Mouse (Mus musculus): ENCODE results near the gene Uggt2.
"Not testable (repeated sequence)": the region's sequence is repeated elsewhere in the genome, so short reads cannot be mapped to it uniquely, and the experiment has no call there.

Gene Uggt2

DNA sequence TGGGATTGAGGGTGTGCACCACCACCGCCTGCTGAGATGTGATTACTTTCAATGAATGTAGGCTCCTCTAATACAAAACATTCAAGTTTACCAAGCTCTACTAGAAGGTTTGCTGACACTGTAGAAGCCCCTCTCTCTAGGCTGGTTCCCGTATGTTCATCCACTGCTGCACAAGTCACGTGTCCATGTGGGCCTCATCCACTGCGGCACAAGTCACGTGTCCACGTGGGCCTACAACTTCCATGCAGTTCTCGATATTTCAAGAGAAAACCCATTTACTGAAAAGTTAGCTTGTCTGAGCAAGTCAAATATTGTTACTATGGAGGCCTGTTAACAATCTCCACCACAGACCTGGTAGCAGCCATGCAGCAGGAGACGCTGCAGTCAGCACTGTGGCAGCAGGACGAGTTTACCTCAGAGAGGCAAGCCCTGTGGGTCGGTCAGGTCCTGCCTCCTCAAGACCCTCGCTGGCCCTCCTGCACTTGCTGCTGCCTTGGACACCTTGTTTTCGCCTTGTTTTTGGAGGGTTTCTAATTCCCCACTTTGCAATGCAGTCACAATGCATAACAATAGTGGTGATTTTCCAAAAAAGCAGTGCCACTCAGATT is 62.0 kb downstream of the Uggt2 start:
- no peak for DNase-seq (ENCODE audit: low read depth, low spot score)

DNA sequence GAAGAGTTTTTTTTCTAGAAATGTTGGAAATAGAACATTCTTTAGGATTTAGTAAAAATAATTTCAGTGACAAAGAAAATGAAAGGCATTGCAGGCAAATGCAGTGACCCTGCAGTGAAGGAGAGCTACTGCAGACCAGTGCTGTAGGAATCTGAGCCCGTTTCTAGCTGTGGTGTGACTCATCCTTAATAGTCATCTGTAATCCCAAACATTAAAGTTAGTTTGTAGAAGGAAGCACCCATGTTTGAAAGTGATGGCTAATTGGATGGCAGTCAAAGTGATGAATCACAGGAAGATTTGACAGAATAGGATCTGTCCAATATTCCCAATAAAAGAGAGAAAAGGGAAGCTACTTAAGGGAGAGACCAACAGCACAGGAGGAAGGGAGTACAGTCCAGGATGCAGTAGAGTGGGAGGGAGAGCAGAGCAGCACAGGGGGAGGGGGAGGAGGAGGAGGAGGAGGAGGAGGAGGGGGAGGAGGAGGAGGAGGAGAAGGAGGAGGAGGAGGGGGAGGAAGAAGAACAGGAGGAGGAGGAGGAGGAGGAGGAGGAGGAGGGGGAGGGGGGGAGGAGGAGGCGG is 71.5 kb downstream of the Uggt2 start:
- no peak for DNase-seq (ENCODE audit: low read depth, low spot score)

DNA sequence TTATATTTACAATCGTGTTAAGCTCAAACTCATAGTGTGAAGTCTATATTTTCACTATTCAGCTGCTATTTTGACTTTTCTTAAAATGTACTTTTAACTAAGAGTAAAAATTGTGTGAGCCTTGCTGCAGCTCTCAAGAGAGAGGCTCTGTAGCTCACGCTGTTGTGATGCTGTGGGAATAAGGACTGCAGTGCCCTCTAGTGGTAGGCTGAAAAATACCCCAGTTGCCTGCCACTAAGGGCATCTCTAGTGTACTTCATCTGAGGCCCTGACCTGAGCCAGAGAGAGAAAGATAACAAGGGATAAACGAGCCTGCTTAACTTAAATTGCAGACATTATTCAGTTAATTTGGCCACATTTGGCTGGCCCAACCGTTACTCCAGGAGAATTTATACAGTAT is 72.1 kb downstream of the Uggt2 start:
- DNase-seq (ENCODE audit: low read depth, low spot score) = peak; percentile 67

DNA sequence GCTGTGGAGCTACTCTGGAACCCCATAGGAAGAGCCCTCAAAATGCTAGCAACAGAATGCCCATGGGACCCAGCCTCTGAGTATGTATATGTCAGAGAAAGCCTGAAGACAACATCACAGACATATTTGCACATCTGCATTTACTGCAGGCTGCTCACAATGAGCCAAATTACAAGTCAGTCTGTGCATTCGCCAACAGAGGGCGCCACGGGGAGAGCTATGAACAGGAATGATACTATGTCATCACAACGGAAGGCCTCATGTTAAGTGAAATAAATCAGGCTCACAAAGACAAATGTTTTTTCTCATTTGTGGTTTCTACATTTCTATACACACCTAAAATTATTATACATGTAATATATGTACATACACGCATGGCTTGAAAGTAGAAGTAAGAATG is 73.3 kb downstream of the Uggt2 start:
- no peak for DNase-seq (ENCODE audit: low read depth, low spot score)

DNA sequence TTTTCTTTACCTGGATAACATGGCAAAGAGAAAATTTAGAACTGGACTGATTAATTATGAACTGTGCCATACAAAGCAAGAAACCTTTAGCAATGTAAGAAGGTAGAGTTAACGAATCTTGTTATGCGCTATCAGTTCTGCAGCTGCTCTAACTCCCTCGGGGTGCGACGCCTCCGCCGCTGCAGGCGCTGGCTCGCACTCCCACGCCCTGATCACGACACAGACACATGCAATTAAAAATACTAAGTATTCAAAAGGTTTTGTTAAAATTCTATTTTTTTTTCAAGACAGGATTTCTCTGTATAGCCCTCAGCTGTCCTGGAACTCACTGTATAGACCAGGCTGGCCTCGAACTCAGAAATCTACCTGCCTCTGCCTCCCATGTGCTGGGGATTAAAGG is 85.7 kb downstream of the Uggt2 start:
- no peak for DNase-seq (ENCODE audit: low read depth, low spot score)

DNA sequence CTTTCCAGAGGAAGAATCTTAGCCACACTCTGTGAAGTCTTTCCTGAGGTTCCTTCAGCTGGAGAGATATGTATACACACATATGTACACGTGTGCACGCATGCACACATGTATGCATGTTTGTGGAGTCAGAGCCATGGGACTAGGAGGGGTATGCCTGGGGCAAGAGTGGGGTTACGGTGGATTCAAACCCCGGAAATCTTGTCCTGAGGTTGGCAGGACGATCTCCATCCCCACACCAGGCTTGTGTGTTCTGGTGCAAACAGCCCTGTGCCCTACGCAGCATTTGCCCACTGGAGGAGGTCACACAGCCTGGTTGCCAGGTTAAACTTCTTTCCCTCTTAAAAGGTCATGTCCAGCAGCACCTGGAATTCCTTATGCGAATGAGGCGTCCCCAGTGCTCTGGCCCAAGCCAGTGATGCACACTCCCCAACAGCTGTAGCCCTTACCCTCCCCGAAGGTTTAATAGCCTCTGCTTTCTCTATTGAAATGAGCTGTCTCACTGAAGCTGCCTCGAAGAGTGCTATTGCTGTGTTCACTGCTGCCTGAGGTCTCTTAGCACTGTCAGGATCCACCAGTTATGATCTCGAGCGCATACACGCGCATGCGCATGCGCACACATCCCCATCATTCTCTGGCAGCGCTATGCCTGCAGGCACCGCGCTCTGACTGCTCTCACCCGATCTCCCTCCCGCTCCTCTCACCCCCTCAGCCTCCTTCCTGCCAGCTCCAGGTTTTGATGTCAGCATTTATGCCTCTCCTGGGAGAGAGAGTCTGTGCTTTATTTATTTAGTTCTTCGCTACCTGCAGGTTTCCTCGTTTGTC is 86.4 kb downstream of the Uggt2 start:
- peak; percentile 21 for DNase-seq (ENCODE audit: low read depth, low spot score)

DNA sequence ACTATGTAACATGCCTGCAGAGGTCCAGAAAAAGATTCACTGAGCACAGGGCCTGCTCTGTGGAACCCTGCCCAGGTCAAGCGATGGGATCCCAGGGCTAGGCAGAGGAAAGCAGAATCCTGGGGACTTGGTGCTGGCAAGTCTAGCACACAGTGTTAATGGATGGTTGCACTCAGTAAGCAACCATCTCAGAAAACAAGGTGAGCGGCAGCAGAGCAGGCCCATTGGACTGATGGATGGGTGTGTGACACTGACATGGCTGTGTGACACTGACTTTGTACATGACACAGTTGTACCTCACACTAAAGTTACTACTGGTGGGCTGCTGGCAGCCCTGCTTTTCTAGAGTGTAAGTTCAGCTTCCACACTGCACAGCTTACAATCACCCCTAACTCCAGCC is 89.7 kb downstream of the Uggt2 start:
- DNase-seq (ENCODE audit: low read depth, low spot score) = no peak

DNA sequence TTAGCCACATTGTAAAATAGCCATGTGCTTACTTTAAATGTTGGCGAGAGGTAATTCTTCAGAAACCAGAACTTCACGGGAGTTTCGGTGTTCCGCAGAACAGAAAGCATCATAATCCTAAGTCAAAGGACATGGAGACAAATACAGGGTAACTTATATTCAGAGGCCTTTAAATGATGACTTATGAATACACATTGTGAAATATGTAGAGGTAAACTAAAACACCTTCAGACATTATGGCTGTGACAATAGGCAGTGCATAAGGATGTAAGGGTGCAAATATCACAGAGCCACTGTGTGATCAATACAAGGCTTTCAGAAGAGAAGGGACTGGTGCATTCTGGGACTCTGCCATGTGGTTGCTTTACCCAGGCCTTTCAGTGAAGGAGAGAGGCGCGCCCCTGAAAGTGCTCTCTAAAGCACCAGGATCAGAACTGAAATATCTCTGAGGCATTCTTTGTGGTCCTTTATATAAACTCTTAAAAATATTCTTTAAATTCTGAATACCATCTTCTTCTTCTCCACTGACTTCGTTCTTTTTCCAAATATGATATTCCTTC is 91.1 kb downstream of the Uggt2 start:
- DNase-seq (ENCODE audit: low read depth, low spot score) = no peak

DNA sequence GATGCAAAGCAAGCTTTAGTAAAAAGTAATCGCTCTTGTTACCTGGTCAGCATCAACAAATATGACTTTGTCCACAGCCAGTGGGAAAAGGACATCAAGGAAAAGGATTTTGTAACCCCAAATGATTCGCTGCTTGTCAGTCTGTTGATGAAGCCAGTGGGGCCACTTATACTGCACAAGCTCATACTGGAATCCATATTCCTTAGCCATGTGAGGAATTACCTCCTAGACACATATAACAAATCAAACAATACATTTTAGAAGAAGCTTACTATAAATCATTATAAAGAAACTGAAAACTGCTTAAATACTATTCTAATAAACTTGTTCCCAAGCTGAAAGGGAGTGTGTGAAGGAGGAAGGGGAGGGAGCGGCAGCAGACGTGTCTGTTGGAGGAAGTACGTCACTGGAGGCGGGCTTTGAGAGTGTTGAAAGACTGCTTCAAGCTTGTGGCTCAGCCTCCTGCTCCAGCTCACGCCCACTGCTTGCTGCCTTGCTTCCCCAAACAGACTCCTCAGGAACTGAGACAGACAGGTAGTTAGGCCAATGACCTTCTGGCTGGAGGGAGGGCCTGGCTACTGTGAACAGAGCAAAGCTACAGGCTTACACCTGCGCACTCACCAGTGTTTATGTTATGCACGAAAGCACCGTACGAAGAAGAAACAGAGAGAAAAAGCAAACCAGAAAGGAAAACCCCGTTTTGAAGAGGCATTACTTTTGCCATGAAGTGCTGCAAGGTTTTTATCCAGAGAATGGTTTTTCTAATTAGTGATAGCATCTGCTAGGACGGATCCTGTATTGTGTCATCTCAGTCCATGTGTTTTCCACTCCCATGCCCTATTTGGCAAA is 91.9 kb downstream of the Uggt2 start:
- peak; percentile 99 for DNase-seq (ENCODE audit: low read depth, low spot score)

DNA sequence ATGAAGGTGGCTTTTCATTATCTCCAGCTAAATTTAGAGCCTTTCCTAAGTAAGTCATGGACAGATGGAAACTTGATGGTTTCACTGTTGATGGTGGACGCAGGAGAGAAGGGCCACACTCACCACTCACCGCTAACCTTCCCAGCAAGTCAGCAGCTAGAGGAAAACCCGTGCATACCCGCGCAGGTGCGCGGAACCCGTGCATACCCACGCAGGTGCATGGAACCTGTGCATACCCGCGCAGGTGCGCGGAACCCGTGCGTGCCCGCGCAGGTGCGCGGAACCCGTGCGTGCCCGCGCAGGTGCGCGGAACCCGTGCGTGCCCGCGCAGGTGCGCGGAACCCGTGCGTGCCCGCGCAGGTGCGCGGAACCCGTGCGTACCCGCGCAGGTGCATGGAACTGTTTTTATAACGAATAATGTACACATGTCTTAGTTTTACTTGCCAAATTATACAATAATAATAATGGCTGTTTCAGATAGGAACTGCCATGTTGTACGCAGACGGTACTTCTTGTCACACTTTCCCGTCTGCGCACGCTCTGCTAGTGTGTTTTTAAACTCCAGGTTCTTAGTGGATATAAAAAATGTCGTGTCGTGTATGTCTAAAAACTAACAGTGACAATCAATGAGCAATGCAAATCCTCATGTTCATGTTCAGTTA is 92.7 kb downstream of the Uggt2 start:
- no peak for DNase-seq (ENCODE audit: low read depth, low spot score)

DNA sequence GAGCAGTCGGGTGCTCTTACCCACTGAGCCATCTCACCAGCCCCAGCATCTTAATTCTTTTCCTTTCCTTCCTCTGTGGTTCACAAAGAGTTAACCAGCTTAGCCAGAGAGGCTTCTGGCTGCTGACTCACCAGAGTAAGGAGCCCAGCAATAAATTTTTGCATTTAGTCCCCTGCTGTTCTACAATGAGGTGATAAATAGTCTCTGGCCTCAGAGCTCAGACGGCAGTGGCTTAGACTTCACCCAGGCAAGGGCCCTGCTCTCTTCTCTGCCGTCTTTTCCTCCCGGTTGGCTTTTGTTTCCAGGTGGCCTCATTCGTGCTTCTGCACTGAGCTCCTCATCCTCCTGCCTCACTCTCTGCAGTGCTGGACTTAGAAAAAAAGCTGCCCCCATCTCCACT is 93.4 kb downstream of the Uggt2 start:
- DNase-seq (ENCODE audit: low read depth, low spot score) = no peak

DNA sequence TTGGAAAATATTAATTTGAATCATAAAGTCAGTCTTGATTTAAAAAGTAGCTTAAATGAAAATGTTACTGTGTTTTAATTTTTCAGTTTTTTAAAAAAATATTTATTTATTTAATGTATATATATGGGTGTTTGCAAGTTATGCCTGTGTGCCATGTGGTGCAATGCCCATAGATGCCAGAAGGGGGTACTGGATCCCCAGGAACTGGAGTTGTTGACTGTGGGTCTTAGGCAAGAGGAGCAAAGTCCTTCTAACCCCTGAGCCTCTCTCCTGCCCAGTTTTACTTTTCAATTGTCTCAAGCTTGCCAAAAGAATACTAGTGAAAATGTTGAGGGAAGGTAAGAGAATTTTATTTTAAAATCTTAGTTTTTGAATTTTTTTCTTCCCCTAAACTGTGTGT is 95.9 kb downstream of the Uggt2 start:
- no peak for DNase-seq (ENCODE audit: low read depth, low spot score)

DNA sequence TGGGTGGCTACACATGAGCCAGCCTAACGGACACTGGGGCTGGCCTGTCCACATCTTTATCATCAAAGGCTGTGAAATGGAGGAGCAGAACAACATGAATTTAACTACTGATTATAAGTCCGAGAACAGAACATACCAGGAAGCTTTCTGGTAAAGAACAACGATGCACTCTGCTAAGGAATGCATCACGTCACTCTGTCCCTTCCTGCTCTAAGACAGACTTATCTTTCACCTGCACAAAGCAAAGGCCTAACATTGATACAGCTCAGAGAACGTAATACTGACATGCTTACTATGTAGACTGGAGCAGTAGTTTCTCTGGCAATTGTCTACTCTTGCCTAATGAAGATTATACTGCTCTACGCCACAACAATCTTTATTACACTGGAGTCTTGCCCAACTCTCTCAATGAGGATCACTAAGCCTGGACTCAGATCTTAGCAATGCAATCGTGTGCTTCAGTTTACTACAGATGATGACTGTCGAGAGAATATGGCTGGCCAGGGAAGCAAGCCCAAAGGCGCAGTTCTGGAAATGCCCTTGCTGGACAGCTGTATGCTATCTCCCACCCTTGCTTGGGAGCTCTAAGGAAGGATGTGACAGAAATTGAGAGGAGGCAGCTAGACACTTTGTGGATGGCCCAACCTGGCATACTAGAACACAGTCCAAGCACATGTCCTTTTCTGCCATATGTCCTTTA is 103.9 kb downstream of the Uggt2 start:
- no peak for DNase-seq (ENCODE audit: low read depth, low spot score)

DNA sequence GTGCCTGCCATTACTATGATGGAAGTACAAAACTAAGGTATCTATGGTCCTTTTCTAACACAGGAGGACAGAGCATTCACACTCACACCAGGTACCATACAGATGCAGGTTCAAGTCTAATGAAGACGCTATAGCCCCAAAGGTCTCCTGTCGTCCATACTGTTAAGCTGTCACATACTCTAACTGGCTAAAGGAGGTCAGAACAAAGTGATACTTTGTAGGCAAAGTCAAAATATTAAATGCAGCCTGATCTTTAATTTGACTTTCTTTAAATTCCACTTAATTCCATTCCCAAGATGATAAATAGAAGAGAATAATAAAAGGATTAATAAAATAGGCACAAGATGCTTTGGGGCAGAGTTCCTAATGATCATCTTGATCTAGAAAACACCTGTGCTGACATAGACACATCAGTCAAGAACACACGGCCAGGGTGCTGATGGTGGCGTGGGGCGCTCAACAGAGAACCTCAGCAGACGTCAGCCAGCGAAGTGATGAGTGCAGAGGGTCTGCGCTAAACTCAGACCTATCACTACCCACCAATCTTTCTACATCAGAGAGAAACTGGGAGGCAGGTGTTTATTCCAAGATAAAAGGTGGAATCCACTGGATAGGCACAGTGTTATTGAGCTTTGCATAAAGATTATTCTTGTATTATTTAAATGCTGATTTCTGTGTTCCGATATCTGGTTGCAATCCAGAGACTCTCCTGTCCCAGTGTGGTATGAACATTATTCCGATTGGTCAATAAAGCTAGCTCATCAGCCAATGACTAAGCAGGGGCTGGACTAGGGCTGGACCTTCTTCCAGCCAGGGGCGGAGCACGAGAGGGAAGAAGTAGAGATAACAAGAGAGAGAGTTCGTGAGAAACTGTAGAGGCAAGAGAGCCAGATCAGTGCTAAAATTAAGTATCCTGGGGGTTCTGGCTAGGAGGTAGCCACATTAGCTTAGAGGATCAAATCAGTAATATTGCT is 111.4 kb downstream of the Uggt2 start:
- no peak for DNase-seq (ENCODE audit: low read depth, low spot score)

DNA sequence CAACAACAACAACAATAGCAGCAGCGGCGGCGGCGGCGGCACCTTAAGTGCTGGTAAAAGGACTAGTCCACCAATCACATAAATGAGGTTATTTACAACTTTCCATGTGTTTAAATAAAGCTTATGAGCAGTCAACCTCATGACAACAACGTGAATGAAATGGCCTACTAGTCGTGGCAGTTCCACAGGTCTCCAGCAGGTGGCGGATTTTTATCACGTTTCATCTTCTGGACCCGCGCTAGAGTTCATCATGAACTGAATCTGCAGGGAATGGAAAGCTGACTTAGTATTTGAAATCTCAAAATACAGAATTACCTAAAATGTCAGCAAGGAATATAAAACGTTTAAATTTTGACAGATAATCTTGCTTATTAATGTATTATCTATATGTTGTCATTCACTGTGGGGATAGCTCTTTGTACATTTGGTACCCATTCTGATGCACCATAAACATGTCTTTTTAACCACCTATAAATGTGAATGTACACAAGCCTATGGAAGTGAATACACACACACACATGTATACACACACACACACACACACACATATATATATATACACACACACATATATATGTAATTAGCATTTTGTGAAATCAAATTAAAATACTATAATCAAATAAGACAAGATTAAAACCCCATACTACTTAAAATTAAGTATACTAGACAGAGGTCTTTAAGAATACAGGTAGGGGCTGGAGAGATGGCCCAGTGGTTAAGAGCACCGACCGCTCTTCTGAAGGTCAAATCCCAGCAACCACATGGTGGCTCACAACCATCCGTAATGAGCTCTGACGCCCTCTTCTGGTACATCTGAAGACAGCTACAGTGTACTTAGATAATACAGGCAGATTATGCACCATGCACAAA is 112.3 kb downstream of the Uggt2 start:
- DNase-seq (ENCODE audit: low read depth, low spot score) = peak; percentile 37

DNA sequence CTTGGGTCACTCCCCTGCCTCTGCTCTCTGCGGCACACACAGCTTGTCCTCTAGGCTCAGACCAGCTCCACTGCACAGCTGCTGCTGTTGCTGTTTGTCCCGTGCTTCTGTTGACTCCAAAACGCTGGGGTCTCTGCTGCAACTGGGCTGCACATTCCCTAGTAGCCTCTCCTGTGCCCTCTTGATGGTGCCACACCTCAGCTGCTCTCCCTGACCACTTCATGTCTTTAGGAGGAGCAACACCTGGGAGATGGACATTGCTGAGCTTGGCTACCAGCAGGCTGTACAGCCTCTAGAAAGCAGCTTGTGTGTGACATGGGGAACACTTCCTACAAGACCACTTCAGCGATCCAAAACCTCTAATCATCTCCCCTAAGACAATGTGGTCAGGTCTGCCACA is 115.1 kb downstream of the Uggt2 start:
- DNase-seq (ENCODE audit: low read depth, low spot score) = no peak

DNA sequence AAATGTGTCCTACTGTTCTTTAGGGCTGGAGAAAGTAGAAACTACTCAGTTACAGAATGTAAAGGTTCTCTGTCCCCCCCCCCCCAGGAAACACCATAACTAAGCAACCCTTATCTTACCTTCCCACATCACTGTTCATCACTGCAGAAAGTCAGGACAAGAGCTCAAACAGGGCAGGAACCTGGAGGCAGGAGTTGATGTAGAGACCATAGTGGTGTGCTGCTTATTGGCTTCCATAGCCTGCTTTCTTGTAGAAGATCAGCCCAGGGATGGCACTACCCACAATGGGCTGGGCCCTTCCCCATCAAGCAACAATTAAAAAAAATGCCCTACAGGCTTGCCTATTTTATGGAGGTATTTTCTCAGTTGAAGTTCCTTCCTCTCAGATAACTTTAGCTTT is 115.8 kb downstream of the Uggt2 start:
- no peak for DNase-seq (ENCODE audit: low read depth, low spot score)

DNA sequence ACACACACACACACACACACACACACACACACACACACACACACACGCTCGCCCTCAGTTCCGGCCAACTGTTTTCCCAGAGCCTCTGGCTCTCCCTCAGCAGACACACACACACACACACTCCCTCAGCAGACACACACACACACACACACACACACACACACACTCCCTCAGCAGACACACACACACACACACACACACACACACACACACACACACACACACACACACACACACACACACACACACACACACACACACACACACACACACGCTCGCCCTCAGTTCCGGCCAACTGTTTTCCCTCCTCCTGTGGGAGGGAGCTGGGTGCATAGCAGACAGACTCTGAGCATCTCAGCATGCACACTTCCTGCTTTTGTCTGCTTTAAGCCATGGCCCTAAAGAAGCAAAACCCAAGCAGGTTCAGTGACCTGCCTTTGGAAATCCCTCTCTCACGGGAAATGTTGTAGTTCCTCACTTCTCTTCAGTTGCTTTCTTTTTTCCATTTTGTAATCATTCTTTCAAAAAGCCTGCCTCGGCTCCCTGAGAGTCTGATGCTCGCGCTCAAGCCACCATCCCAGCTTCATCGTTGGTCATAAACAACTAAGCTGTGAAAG is 116.7 kb downstream of the Uggt2 start:
- not testable (repeated sequence) for DNase-seq (ENCODE audit: low read depth, low spot score)
